Mouse (Mus musculus) liver, embryonic 16.5 days (tissue): ENCODE measurements around the gene Tcea2. TPM values are rescaled to one million over a fixed set of nuclear protein-coding genes. Genes with fewer than 3 reads are reported as not detected.
A peak's percentile ranks its signal among the peaks of the same experiment; 100 is the strongest.

Experiments
- ATAC-seq: fragments of 200-750 bp; cut with Nextera tagmentation; 2 replicates; pipeline ENCODE4 v1.8.0; 2017; ENCODE audit warnings: low read depth, mild to moderate bottlenecking, moderate number of reproducible peaks, moderate library complexity
- H3K27ac ChIP-seq: fragments of 300-500 bp; sonication (generic); 2 replicates; pipeline ENCODE4 v1.5.1; 2014; ENCODE audit warnings: mild to moderate bottlenecking, low read length
- H3K27me3 ChIP-seq: fragments of 300-500 bp; sonication (generic); 2 replicates; pipeline ENCODE4 v1.6.1; 2014; ENCODE audit warnings: low read depth, low read length, mixed read lengths; ENCODE audit not compliant: control insufficient read depth, insufficient read depth
- H3K36me3 ChIP-seq: fragments of 300-500 bp; sonication (generic); 2 replicates; pipeline ENCODE4 v1.6.1; 2014; ENCODE audit warnings: mild to moderate bottlenecking; ENCODE audit not compliant: control insufficient read depth, insufficient read depth
- H3K4me1 ChIP-seq: fragments of 300-500 bp; sonication (generic); 2 replicates; pipeline ENCODE4 v1.6.1; 2014; ENCODE audit warnings: low read depth, low read length, mixed read lengths; ENCODE audit not compliant: control insufficient read depth
- H3K4me2 ChIP-seq: fragments of 300-500 bp; sonication (generic); 2 replicates; pipeline ENCODE4 v1.6.1; 2014; ENCODE audit warnings: low read depth, low read length, mixed read lengths
- H3K4me3 ChIP-seq: fragments of 300-500 bp; sonication (generic); 2 replicates; pipeline ENCODE4 v1.5.1; 2014; ENCODE audit warnings: low read depth, mild to moderate bottlenecking, low read length
- H3K9ac ChIP-seq: fragments of 300-500 bp; sonication (generic); 2 replicates; pipeline ENCODE4 v1.6.1; 2014; ENCODE audit warnings: low read depth, low read length
- H3K9me3 ChIP-seq: fragments of 300-500 bp; sonication (generic); replicated peaks from 2 replicates; pipeline ENCODE4 v1.6.1; 2016; ENCODE audit warnings: low read length; ENCODE audit not compliant: control insufficient read depth
- WGBS: fragments of 180-500 bp; shearing (Covaris S2); extraction: QIAGEN DNeasy Blood & Tissue Kit; methylation state at CpG from one replicate; pipeline ENCODE4 v1.1.7; 2014; ENCODE audit not compliant: insufficient replicate concordance; 5-methylcytosine and 5-hydroxymethylcytosine counted together
- polyA plus RNA-seq: library from polyadenylated mRNA; unstranded; fragments of >200 nt; fragmentation: Nextera tagmentation; extraction: Ambion mirVana; gene quantifications from 2 replicates; pipeline ENCODE4 v1.2.1, GENCODE M21; 2015

Gene Tcea2
- polyA plus RNA-seq, 1 experiment from 2014 or later = 1.9 TPM

DNA sequence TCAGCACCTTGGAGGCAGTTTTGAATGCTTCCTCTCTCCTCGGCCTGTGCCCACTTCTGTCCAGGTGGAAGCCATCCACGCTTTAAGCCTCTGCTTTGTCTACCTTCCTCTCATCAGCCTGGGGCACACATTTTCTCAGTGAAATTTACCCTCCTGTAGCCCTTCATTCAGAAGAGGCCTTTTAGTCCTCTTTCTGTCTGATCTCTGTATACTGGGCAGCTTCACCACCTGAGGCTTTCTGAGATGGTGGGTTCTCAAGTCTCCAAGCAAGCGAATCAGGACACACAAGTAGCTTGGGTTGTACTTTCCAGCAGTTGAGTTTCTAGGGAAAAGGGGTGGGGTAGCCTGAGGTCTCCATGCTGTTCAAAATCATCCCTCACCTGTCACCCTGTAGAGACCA is 12.2 kb downstream of the Tcea2 start:
- Histone ChIP-seq H3K9me3 (no peaks in the 10 kb centered on the region), H3K4me3 (peak overlapping the region; percentile 49), H3K4me2 (peak overlapping the region; percentile 67), H3K36me3 (no peaks in the 10 kb centered on the region), H3K9ac (no peak overlapping the region), H3K27me3 (peaks cover 15% of the 10 kb centered on the region), H3K4me1 (no peaks in the 10 kb centered on the region; the same call in 1 of the 2 replicates), H3K27ac (no peak overlapping the region)
- WGBS = 48% methylated on average over 3 of the region's 3 CpGs
- ATAC-seq = no peak

DNA sequence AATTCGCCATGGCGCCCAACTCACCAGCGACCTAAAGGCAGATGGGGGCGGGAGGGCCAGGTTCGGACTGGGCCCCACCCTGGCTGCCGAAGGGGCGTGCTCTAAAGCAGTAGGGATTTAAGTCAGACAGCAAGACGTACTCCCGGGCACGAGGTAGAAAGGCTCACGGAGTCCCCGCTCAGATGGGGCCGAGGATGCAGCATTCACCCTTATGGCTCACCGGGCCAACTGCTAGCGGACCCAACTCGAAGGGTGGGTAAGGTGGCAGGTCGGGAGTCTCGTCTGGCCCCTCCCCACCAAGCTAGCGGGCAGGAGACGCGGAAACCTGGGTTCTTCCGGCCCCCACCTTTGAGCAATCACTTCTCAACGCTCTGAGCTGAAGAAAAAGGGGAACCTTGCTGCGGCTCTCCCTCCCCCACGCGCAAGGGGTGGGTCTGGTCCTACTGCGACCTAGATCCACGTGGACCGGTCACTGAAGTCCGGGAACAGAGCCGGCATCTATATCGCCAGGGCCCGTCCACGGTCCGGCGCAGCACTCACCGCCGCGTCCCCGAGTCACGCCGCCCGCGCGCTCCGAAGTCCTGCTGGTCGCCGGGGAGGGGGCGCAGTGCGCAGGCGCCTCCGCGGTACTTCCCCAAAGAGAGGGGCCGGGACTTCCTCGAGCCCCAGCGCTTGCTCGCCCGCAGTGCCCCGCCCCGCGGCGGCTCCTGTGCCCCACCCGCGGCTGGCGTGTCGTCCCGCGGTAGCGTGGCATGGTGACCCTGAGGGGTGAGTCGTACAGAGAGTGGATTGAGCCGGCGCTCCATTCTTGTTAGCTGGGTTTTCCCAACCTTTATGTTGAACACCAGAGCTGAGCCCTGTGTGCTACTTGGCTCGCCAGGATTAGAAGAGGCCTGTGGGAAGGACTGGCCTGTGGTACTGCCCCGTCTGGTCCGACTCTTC is 13.5 kb downstream of the Tcea2 start, which contains the start of gene Rgs19:
Gene Rgs19 (minus strand): TSS at position 639 of the 942 bp plus-strand sequence.
- WGBS = under 1% methylated on average over 74 of the region's 75 CpGs

GRCm38 (mm10) chr2:181694581-181694980 is 14.5 kb downstream of the Tcea2 start:
- H3K4me1 ChIP-seq = no peaks in the 10 kb centered on the region; the same call in 1 of the 2 replicates
- H3K9me3 ChIP-seq = no peaks in the 10 kb centered on the region
- no peak overlapping the region for H3K4me3 ChIP-seq
- 62% methylated on average over 3 of the region's 3 CpGs for WGBS
- H3K4me2 ChIP-seq = peak overlapping the region; percentile 67
- H3K27me3 ChIP-seq = peaks cover 15% of the 10 kb centered on the region
- H3K27ac ChIP-seq = no peak overlapping the region
- ATAC-seq = no peak
- no peaks in the 10 kb centered on the region for H3K36me3 ChIP-seq
- H3K9ac ChIP-seq = no peak overlapping the region

More for the DNA sequence above, 13.5 kb downstream of the Tcea2 start, which contains the start of gene Rgs19:
- Histone ChIP-seq H3K27ac (peak within 1 kb of the TSS; percentile 10; the same call in 1 of the 2 replicates), H3K27me3 (peaks cover 15% of the 10 kb centered on the region), H3K4me3 (peak within 1 kb of the TSS; percentile 49), H3K36me3 (no peaks in the 10 kb centered on the region), H3K9ac (peak within 1 kb of the TSS; percentile 38), H3K4me2 (peak within 1 kb of the TSS; percentile 67), H3K4me1 (no peaks in the 10 kb centered on the region; the same call in 1 of the 2 replicates), H3K9me3 (no peaks in the 10 kb centered on the region)
- peak; percentile 74 for ATAC-seq

- Histone ChIP-seq H3K27me3 (peaks cover 15% of the 10 kb centered on the region), H3K4me2 (no peak overlapping the region), H3K27ac (no peak overlapping the region), H3K4me3 (no peak overlapping the region), H3K9ac (no peak overlapping the region), H3K36me3 (no peaks in the 10 kb centered on the region), H3K4me1 (no peaks in the 10 kb centered on the region; the same call in 1 of the 2 replicates), H3K9me3 (no peaks in the 10 kb centered on the region)
- ATAC-seq = no peak
- WGBS = 84% methylated on average over 1 of the region's 1 CpGs
These were observed 15.7 kb downstream of the Tcea2 start for GRCm38 (mm10) chr2:181695776-181696175.

- Histone ChIP-seq H3K27ac (no peak overlapping the region), H3K9ac (no peak overlapping the region), H3K4me3 (no peak overlapping the region), H3K4me1 (no peaks in the 10 kb centered on the region; the same call in 1 of the 2 replicates), H3K27me3 (peaks cover 15% of the 10 kb centered on the region), H3K4me2 (no peak overlapping the region), H3K9me3 (no peaks in the 10 kb centered on the region), H3K36me3 (no peaks in the 10 kb centered on the region)
- ATAC-seq = no peak
- WGBS = 70% methylated on average over 33 of the region's 33 CpGs
These were observed 16.8 kb downstream of the Tcea2 start for GRCm38 (mm10) chr2:181696801-181697420.

DNA sequence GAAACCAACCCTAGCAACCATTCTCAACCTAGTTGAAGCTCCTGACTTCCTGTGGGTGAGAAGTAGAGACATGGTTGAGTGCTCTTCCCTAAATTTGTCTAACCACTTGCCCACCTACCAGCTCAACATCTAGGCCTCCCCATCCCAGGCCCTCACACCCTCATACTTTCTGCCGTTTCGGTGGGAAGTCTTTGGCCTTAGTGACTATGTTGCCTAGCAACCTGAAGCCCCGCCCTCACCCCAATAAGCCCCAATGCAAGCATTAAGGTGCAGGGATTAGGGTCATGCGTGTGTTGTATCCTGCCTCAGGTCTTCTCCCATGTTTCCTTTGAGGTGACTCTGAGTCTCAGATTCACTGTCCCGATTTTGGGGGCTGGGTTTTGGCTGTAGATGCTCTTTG is 18.1 kb downstream of the Tcea2 start, which contains the start of gene Lkaaear1:
Gene Lkaaear1 (minus strand): TSS at position 202 of the 400 bp plus-strand sequence.
- Histone ChIP-seq H3K4me2 (no peak within 1 kb of the TSS), H3K36me3 (no peaks in the 10 kb centered on the region), H3K27ac (no peak within 1 kb of the TSS), H3K4me1 (no peaks in the 10 kb centered on the region), H3K9ac (no peak within 1 kb of the TSS), H3K9me3 (no peaks in the 10 kb centered on the region), H3K27me3 (peaks cover 15% of the 10 kb centered on the region), H3K4me3 (no peak within 1 kb of the TSS)
- ATAC-seq = no peak
- WGBS = 42% methylated on average over 5 of the region's 5 CpGs

DNA sequence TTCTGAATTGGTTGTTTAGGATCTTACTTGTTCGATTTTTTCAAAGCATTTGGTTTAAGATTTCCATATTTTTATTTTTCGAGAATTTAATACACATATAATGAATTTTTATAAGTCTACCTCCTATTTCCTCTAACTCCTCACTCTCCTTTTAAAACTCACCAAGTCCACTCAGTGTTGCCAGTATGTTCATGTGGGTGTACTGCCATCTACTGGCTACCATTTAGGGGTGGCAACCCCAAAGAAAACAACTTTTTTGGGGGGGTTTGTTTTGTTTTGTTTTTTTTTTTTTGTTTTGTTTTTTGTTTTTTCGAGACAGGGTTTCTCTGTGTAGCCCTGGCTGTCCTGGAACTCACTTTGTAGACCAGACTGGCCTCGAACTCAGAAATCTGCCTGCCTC is 26.6 kb downstream of the Tcea2 start:
- Histone ChIP-seq H3K4me3 (no peak overlapping the region), H3K4me2 (no peak overlapping the region), H3K27ac (no peak overlapping the region), H3K9ac (no peak overlapping the region), H3K9me3 (no peaks in the 10 kb centered on the region), H3K36me3 (no peaks in the 10 kb centered on the region), H3K4me1 (no peaks in the 10 kb centered on the region), H3K27me3 (no peaks in the 10 kb centered on the region)
- no peak for ATAC-seq
- 16% methylated on average over 4 of the region's 4 CpGs for WGBS

DNA sequence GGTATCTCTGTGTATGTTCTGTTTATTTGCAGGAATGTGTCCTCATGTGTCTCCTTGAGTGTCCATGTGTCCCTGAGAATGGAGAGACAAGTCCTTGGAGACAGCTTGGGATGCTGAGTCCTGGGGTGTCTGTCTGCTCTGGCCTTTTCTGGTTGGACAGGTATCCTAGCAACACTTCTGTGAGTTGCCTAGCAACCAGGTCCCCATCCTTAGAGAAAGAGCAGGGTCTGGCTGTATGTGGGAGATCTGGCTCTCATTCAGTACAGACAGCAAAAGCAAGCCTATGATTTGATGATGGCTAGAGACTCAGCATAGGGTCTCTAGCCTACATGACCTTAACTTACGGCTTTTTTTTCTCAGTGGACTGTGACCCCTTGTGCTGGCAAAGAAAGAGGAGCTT is 33.6 kb downstream of the Tcea2 start:
- Histone ChIP-seq H3K36me3 (no peaks in the 10 kb centered on the region), H3K27ac (no peak overlapping the region), H3K4me2 (no peak overlapping the region), H3K27me3 (no peaks in the 10 kb centered on the region), H3K4me3 (no peak overlapping the region), H3K9ac (no peak overlapping the region), H3K9me3 (no peaks in the 10 kb centered on the region), H3K4me1 (no peaks in the 10 kb centered on the region)
- 52% methylated on average over 1 of the region's 1 CpGs for WGBS
- ATAC-seq = no peak
